Mouse (Mus musculus): ENCODE data around the gene Tmem94. TPM values are rescaled to one million over a fixed set of nuclear protein-coding genes. Genes with fewer than 3 reads are reported as not detected.

The Tmem94 gene
- polyA plus RNA-seq, 1 experiment, result 42.0 TPM

DNA sequence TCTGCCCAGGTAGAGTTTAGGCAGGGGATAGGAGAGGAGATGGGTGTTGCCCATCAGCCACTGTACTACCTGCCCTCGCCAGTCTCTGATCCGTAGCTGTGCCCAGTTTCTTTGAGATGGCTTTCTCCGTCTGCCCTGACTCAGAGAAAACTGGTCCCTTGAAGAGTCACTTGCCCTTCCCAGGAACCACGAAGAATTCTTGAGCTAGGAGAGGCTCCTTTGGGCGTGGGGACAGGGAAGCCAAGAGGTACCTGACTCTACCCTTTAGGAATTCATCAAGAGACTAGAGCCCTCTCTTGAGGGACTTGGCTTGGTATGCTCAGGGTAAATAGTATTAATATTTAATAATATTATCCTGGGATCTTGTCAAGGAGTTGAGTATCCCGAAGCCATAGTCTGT lies 62.4 kb downstream of the Tmem94 start:
- Histone ChIP-seq H3K4me3 (ENCODE audit: extremely low read depth, insufficient read depth, insufficient read length) (no peak overlapping the region), H3K36me3 (ENCODE audit: control insufficient read depth, insufficient read depth, low read length) (no peaks in the 10 kb centered on the region; the same call in 1 of the 2 replicates), H3K27me3 (ENCODE audit: control insufficient read depth, insufficient read depth, low read length) (no peaks in the 10 kb centered on the region; the same call in 1 of the 2 replicates), H3K27ac (ENCODE audit: insufficient read depth, low read length) (no peak overlapping the region), H3K4me1 (ENCODE audit: control insufficient read depth, insufficient read depth, insufficient read length) (peaks cover 4% of the 10 kb centered on the region)
- no peak for TF ChIP-seq POLR2A (IDR thresholded peaks at IDR 0.05; ENCODE audit: low read depth, low read length)
- TF ChIP-seq CTCF (IDR thresholded peaks at IDR 0.05; ENCODE audit: extremely low read depth, insufficient read depth, insufficient read length, insufficient replicate concordance), result no peak
- 88% methylated on average over 6 of the region's 6 CpGs for WGBS
- no peak for DNase-seq (ENCODE audit: low read depth in 1 of 2, low spot score in 2 of 2)

DNA sequence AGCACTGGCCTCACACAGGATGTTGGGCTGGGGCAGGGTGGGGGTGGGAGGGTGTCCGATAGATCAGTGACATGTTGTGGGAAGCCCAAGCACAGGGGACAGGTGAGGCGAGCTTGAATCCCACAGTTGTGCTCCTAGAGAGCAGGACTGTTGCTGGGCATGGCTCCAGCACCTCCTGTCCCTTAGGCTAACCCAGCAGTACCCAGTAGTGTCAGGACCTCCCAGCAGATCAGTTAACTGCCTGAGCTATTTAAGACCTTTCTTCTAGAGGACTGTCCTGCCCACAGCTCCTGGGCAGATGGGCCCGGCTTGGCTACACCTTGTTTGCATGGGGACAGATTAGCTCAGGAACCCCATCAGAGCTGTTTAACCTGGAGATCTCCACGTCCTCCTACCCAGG lies 63.8 kb downstream of the Tmem94 start:
- TF ChIP-seq CTCF (IDR thresholded peaks at IDR 0.05; ENCODE audit: extremely low read depth, insufficient read depth, insufficient read length, insufficient replicate concordance) (no peak), POLR2A (IDR thresholded peaks at IDR 0.05; ENCODE audit: low read depth, low read length) (no peak)
- Histone ChIP-seq H3K27me3 (ENCODE audit: control insufficient read depth, insufficient read depth, low read length) (no peaks in the 10 kb centered on the region; the same call in 1 of the 2 replicates), H3K36me3 (ENCODE audit: control insufficient read depth, insufficient read depth, low read length) (no peaks in the 10 kb centered on the region), H3K4me3 (ENCODE audit: extremely low read depth, insufficient read depth, insufficient read length) (no peak overlapping the region), H3K4me1 (ENCODE audit: control insufficient read depth, insufficient read depth, insufficient read length) (no peaks in the 10 kb centered on the region; the same call in 1 of the 2 replicates), H3K27ac (ENCODE audit: insufficient read depth, low read length) (no peak overlapping the region)
- no peak for DNase-seq (ENCODE audit: low read depth in 1 of 2, low spot score in 2 of 2)
- WGBS, result 81% methylated on average over 4 of the region's 4 CpGs

DNA sequence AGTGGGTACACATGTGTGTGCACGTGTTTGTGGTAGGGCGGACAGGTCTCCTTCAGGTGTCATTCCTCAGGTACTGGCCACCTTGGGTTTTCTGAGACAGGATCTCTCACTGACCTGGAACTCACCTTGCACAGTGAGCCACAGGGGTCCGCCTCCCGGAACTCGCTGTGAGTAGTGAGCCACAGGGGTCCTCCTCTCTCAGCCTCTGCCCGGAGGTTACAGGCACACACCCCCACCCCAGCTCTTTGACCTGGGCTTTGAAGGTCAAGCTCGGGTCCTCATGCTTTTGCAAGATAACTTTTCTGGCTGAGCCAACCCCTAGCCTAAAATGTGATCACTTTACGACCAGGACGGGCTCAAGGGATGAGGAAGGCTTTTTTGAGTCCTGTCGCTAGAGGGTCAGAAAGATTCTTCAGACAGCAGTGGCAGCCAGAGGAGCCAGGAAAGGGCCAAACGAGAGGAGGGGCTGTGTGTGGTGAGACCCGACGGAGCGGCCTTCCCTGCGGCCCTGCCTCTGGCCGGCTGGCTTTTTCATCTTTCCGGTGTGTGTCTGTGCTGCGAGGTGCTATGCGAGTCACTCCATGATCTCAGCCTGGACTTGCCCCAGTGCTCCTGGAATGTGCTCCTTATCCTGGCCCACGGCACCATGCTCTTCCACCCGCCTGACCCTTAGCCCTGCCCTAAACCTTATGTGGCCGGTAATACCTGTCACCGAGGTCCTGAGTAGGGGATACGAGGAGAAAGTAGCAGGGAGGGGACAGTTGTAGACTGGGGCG lies 65.5 kb downstream of the Tmem94 start:
- Histone ChIP-seq H3K27me3 (ENCODE audit: control insufficient read depth, insufficient read depth, low read length) (no peaks in the 10 kb centered on the region), H3K27ac (ENCODE audit: insufficient read depth, low read length) (no peak overlapping the region), H3K36me3 (ENCODE audit: control insufficient read depth, insufficient read depth, low read length) (no peaks in the 10 kb centered on the region), H3K4me3 (ENCODE audit: extremely low read depth, insufficient read depth, insufficient read length) (no peak overlapping the region), H3K4me1 (ENCODE audit: control insufficient read depth, insufficient read depth, insufficient read length) (no peaks in the 10 kb centered on the region; the same call in 1 of the 2 replicates)
- no peak for DNase-seq (ENCODE audit: low read depth in 1 of 2, low spot score in 2 of 2)
- WGBS, result 92% methylated on average over 25 of the region's 25 CpGs
- TF ChIP-seq CTCF (IDR thresholded peaks at IDR 0.05; ENCODE audit: extremely low read depth, insufficient read depth, insufficient read length, insufficient replicate concordance), result no peak
- no peak for TF ChIP-seq POLR2A (IDR thresholded peaks at IDR 0.05; ENCODE audit: low read depth, low read length)

DNA sequence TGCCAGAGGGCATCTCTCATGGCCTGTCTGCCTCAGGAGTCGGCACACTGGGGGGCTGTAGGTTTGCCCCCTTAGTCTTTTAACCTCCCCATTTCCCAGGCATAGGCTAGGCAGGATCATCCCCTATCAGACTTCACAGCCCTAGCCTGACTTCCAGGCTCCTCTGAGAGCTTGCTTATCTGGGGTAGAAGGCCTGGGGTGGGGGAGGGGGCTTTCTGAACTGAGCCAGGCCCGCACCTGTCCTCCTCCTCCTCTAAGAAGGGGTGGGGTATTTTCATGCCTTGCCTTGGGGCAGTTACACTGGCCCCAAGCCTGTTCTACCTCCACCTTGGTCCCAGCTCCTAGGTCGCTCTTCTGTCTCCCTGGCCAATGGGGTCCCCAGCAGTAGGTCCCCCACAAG lies 66.3 kb downstream of the Tmem94 start:
- Histone ChIP-seq H3K27ac (ENCODE audit: insufficient read depth, low read length) (no peak overlapping the region), H3K4me1 (ENCODE audit: control insufficient read depth, insufficient read depth, insufficient read length) (no peaks in the 10 kb centered on the region; the same call in 1 of the 2 replicates), H3K4me3 (ENCODE audit: extremely low read depth, insufficient read depth, insufficient read length) (no peak overlapping the region), H3K27me3 (ENCODE audit: control insufficient read depth, insufficient read depth, low read length) (no peaks in the 10 kb centered on the region), H3K36me3 (ENCODE audit: control insufficient read depth, insufficient read depth, low read length) (no peaks in the 10 kb centered on the region)
- WGBS, result 73% methylated on average over 3 of the region's 3 CpGs
- no peak for TF ChIP-seq POLR2A (IDR thresholded peaks at IDR 0.05; ENCODE audit: low read depth, low read length)
- TF ChIP-seq CTCF (IDR thresholded peaks at IDR 0.05; ENCODE audit: extremely low read depth, insufficient read depth, insufficient read length, insufficient replicate concordance), result no peak
- no peak for DNase-seq (ENCODE audit: low read depth in 1 of 2, low spot score in 2 of 2)

DNA sequence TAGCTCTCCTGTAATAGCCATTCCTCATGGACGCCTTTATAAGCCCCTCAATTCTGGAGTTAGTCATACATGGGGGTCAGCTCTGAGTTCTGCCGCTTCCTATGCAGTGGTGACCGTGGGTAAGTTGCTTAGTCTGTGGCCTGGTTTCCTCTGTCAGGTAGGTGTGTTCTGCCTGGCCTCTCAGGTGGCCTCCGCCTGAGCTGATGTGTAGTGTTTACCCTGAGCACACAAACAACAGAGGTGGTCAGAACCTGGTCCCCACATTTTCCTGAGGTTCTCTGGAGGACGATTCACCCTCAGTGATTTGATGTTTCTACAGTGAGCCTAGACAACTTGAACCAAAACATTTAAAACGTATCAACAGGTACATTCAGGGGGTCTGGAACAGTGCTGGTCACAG lies 66.8 kb downstream of the Tmem94 start:
- Histone ChIP-seq H3K27me3 (ENCODE audit: control insufficient read depth, insufficient read depth, low read length) (no peaks in the 10 kb centered on the region), H3K27ac (ENCODE audit: insufficient read depth, low read length) (no peak overlapping the region), H3K4me3 (ENCODE audit: extremely low read depth, insufficient read depth, insufficient read length) (no peak overlapping the region), H3K4me1 (ENCODE audit: control insufficient read depth, insufficient read depth, insufficient read length) (no peaks in the 10 kb centered on the region; the same call in 1 of the 2 replicates), H3K36me3 (ENCODE audit: control insufficient read depth, insufficient read depth, low read length) (no peaks in the 10 kb centered on the region)
- no peak for DNase-seq (ENCODE audit: low read depth in 1 of 2, low spot score in 2 of 2)
- 86% methylated on average over 6 of the region's 6 CpGs for WGBS
- no peak for TF ChIP-seq POLR2A (IDR thresholded peaks at IDR 0.05; ENCODE audit: low read depth, low read length)
- no peak for TF ChIP-seq CTCF (IDR thresholded peaks at IDR 0.05; ENCODE audit: extremely low read depth, insufficient read depth, insufficient read length, insufficient replicate concordance)

DNA sequence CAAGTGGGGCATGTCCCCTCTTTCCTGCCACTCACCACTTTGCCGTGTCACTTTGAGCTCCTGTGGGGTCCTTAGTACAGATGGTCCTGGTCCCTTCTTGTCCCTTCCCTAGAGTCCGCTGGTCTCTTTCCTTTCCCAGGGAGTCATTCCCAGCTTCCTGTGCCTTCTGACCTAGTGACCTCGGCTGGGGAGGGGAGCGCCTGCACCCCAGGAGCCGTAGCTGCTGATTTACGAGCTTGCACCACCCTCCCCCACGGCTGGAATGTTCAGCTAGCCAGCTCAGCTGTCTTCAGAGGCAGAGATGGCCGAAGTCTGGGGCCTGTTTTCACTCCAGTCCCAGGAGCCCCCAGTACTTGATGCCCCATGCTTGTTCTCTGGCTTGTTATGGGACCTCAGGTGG lies 67.3 kb downstream of the Tmem94 start:
- Histone ChIP-seq H3K4me1 (ENCODE audit: control insufficient read depth, insufficient read depth, insufficient read length) (no peaks in the 10 kb centered on the region; the same call in 1 of the 2 replicates), H3K27ac (ENCODE audit: insufficient read depth, low read length) (no peak overlapping the region), H3K36me3 (ENCODE audit: control insufficient read depth, insufficient read depth, low read length) (no peaks in the 10 kb centered on the region), H3K4me3 (ENCODE audit: extremely low read depth, insufficient read depth, insufficient read length) (no peak overlapping the region), H3K27me3 (ENCODE audit: control insufficient read depth, insufficient read depth, low read length) (no peaks in the 10 kb centered on the region)
- TF ChIP-seq POLR2A (IDR thresholded peaks at IDR 0.05; ENCODE audit: low read depth, low read length), result no peak
- no peak for TF ChIP-seq CTCF (IDR thresholded peaks at IDR 0.05; ENCODE audit: extremely low read depth, insufficient read depth, insufficient read length, insufficient replicate concordance)
- 91% methylated on average over 8 of the region's 8 CpGs for WGBS
- DNase-seq (ENCODE audit: low read depth in 1 of 2, low spot score in 2 of 2), result no peak

DNA sequence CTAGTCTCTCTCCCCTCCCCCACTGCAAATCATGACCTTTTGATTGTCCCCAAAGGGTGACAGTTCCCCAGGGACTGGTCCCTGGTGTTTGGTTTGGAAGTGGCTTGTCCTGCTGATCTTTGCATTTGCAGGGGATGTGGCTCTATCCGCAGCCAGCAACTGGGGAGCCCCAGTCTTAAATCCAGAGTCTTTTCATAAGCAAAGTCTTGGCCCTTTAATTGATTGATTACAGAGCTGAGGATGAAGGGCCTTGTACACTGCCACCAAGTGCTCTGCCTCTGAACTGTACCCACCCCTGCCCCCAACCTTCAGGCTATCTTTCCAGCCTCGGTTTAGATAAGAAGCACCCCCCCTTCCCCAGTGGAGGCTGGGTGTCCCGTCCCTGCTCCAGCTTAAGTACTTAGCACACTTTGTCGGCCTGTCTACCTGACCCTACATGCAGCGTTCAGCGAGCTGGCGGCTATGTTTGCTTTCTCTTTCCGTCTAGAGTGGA lies 67.8 kb downstream of the Tmem94 start:
- no peak for DNase-seq (ENCODE audit: low read depth in 1 of 2, low spot score in 2 of 2)
- no peak overlapping the region for H3K27ac ChIP-seq (ENCODE audit: insufficient read depth, low read length)
- no peaks in the 10 kb centered on the region; the same call in 1 of the 2 replicates for H3K4me1 ChIP-seq (ENCODE audit: control insufficient read depth, insufficient read depth, insufficient read length)
- WGBS, result 82% methylated on average over 8 of the region's 8 CpGs
- no peak overlapping the region for H3K4me3 ChIP-seq (ENCODE audit: extremely low read depth, insufficient read depth, insufficient read length)
- no peak for TF ChIP-seq CTCF (IDR thresholded peaks at IDR 0.05; ENCODE audit: extremely low read depth, insufficient read depth, insufficient read length, insufficient replicate concordance)
- no peak for TF ChIP-seq POLR2A (IDR thresholded peaks at IDR 0.05; ENCODE audit: low read depth, low read length)
- H3K36me3 ChIP-seq (ENCODE audit: control insufficient read depth, insufficient read depth, low read length), result no peaks in the 10 kb centered on the region
- no peaks in the 10 kb centered on the region for H3K27me3 ChIP-seq (ENCODE audit: control insufficient read depth, insufficient read depth, low read length)
